Mouse (Mus musculus): ENCODE measurements around the gene Ecsit.

Gene Ecsit

DNA sequence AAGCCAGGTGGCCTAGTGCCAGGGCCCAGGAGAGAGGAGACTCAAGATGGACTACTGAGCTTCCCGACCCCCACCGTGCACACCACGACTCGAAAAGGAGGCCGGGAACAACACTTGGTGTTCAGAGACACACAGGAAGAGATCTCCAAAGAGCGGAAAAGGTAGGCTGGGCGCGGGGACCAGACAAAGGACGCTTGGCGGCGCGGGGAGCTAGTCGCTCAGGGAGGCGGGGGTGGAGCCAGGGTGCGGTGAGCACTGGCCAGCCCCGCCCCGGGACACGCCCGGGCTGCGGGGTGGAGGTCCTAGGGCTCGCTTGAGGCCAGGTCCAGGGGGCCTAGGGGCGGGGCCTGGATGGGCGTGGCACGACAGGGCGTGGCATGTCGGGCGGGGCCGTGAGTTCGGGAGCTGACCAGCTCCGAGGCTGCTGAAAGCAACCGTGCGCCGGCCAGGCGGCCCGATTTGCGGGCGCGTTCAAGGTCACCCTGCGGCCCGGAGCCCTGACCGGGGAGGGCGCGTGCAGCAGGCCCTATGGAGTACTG lies 34.8 kb downstream of the Ecsit start:
- DNase-seq: peak; percentile 53

- DNase-seq: no peak
These were observed 35.4 kb downstream of the Ecsit start for GRCm38 (mm10) chr9:22049721-22050270.

DNA sequence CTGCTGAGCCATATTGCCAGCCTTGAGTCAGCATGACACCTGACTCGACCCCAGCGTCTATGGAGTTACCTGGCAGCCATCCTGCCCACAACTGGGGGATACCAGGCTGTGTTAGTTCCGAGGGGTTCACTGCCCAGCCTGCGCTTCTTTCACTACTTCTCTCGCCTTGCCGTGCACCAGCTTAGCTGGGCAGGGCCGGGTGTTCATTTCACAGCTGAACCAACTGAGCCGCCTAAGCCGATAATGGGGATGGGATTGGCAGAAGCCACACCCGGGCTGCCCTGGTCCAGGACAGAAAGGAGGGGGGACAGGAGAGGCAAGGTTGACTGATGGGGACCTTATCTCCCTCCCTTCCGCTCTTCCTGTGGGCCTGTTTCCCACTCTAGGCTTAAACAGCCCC lies 35.9 kb downstream of the Ecsit start:
- no peak for DNase-seq

- no peak for DNase-seq
These were observed 37.9 kb downstream of the Ecsit start for GRCm38 (mm10) chr9:22047329-22047728.

DNA sequence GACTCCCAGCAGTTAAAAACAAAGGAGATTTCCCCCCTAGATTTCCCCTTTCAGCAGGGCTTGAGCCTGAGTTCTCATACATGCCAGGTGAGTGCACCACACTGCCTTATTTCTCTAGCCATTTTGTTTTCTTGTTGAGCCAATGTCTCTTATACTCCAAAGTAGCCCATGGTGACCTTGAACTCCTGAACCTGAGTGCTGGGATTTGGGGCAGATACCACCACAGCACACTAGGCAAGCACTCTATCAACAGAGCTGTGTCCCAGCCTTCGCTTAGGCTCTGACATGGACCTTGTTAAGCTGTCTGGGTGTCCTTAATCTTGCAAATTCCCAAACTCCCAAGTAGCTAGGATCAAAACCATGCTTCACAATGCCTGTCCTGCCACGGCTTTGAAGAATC lies 43.4 kb downstream of the Ecsit start:
- DNase-seq: no peak

DNA sequence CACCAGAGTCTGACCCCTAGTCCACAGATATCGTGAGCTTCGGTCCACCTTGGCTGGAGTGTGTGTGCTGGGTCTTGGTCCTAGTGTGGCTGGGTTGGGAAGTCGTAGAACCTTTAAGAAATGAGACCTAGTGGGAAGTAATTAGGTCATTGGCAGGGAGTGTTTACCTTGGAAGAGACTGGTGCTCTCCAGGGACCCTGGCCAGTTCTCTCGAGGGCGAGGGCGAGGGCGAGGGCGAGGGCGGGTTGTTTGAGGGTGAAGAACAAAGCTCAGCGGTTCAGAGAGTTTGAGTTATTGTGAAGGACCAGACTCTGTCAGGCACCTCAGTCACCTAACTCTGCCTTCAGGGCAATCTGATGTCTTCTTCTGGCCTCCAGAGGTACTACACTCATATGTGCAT lies 47.4 kb downstream of the Ecsit start:
- DNase-seq: no peak

DNA sequence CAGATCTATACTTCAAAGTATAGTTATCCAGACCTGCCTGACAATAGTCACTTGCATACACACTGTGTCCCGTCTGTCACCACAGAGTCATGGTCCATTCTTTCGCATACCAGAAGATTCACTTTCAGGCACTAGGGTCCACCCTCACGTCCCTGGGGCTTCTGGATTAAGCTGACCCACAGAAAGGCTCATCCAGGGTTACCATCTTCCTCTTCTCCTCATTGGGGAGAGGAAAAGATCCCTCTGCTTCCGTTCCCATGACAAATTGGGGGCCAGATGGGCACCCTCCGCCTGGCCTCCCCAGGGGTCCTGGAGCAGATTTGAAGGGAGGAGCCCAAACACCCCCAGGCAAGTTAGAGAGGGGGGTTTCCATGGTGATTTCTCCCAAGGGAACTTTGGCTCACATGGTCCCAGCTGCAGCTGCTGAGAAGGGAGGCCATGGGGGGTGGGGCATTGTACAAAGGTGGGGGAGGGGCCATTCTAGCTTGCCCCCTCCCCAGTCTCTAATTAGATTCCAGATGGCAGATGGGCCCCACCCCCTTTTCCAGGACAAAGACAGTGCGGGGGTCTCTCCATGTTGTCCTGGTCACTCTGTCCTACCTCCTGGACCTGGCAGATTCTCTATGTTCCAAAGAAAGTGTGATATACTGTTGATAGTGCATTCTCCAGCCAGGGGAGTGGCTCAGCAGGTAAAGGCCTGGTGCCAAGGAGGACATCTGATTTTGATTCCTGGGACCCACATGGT lies 49.8 kb downstream of the Ecsit start:
- no peak for DNase-seq

GRCm38 (mm10) chr9:22030386-22030785 lies 54.9 kb downstream of the Ecsit start:
- no peak for DNase-seq

DNA sequence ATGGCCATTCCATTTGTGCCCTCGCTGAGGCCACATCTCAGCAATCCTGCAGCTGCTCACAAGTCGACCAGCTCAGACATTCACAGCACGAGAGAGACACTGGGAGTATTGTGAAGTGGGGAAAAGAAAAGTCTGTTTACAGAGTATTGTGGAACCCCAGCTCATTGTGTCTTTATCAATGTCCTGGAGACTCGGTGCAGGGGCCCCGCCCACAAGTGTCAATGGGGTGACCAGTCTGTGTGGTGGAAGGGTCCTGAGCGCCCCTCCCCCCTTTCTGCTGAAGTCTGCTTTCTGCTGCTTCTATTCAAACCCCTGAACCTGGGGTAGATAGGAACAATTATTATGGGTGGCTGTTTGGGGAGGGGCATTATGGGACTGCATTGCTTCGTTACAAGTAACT lies 56.8 kb downstream of the Ecsit start:
- DNase-seq: no peak

- no peak for DNase-seq
These were observed 60.6 kb downstream of the Ecsit start for GRCm38 (mm10) chr9:22024592-22024991.
